Mouse (Mus musculus): ENCODE results near the gene Col2a1. TPM values are rescaled to one million over a fixed set of nuclear protein-coding genes. Genes with fewer than 3 reads are reported as not detected.

Gene Col2a1
- polyA plus RNA-seq, 1 experiment from 2014 or later, result 143 TPM

DNA sequence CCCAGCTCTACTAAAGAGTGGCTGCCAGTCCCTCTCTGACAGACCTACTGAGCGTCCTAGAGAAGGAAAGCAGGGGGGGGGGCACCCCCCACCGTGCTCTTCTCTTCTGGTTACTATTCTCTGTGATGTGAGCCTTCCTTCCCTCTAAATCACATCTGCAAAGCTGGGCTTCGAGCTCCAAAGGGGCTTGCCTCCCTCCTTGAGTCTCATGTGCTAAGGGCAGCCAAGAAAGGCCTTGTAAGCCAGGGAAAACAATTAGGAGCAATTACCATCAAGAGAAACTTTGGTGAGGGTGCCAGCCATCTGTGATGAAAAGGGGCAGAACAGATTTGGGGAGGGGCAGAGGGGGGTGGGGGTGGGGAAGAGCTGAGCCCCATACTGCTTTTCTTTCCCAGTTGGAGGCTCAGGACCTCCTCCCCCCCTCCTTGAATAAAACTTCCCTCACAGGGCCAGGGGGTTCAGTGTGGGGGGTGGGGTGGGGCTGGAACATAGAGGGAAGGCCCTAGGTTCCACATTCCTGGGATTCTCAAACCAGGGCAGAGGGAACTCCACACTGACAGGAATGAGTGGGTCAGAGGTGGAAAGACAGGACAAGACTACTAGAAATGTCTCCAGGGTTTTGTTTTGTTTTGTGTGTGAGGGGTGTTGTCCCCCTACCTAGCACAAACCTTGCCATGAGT lies 30.7 kb upstream of the Col2a1 start:
- Histone ChIP-seq H3K36me3 (ENCODE audit: control insufficient read depth, insufficient read depth, low read length) (no peaks in the 10 kb centered on the region; the same call in 1 of the 2 replicates), H3K9ac (ENCODE audit: low read length) (no peak overlapping the region; the same call in 1 of the 2 replicates), H3K27me3 (ENCODE audit: control insufficient read depth, insufficient read depth, low read length) (no peaks in the 10 kb centered on the region), H3K9me3 (ENCODE audit: control insufficient read depth, low read length) (no peaks in the 10 kb centered on the region), H3K27ac (ENCODE audit: low read depth, low read length) (peak overlapping the region; percentile 18; the same call in 1 of the 2 replicates), H3K4me1 (replicated peaks; ENCODE audit: control insufficient read depth, insufficient read depth, low read length) (peaks cover 10% of the 10 kb centered on the region; the same call in 1 of the 2 replicates), H3K4me3 (ENCODE audit: low read depth, low read length) (no peak overlapping the region), H3K4me2 (ENCODE audit: low read depth, low read length, severe bottlenecking) (no peak overlapping the region)
- DNase-seq (ENCODE audit: low spot score), result peak; percentile 52
- peak; percentile 56; the same call in 1 of the 2 replicates for ATAC-seq (replicated peaks; ENCODE audit: low FRiP score)
- WGBS, result 6% methylated on average over 3 of the region's 3 CpGs

DNA sequence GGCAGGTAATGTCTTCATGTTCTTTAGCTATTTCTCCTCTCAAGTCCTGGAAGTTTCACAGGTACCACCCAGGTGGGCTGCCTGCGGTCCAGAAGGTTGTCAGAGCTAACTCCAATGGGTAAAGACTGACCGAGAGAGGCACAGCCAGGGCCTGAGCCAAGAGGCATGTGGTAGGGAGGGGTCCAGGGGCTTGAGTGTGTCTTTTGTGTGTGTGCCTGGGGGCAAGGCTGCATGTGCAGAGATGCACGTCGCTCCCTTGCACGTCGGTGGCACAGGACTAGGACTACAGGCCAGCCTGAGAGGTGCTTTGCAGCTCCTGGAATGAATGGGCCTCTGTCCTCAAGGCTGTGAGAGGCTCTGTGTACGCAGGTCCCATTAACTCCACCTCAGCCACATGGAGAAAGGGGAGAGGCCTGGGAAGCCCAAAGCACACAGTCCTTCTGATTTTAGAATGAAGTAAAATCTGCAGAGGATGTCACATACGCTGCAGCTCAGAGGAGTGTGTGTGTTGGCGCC lies 28.8 kb upstream of the Col2a1 start:
- H3K36me3 ChIP-seq (ENCODE audit: control insufficient read depth, insufficient read depth, low read length), result no peaks in the 10 kb centered on the region; the same call in 1 of the 2 replicates
- no peaks in the 10 kb centered on the region for H3K27me3 ChIP-seq (ENCODE audit: control insufficient read depth, insufficient read depth, low read length)
- ATAC-seq (replicated peaks; ENCODE audit: low FRiP score) (no peak), DNase-seq (ENCODE audit: low spot score) (peak; percentile 46)
- no peak overlapping the region for H3K27ac ChIP-seq (ENCODE audit: low read depth, low read length)
- H3K4me1 ChIP-seq (replicated peaks; ENCODE audit: control insufficient read depth, insufficient read depth, low read length), result peaks cover 13% of the 10 kb centered on the region; the same call in 1 of the 2 replicates
- no peak overlapping the region for H3K4me3 ChIP-seq (ENCODE audit: low read depth, low read length)
- H3K4me2 ChIP-seq (ENCODE audit: low read depth, low read length, severe bottlenecking), result no peak overlapping the region
- no peak overlapping the region for H3K9ac ChIP-seq (ENCODE audit: low read length)
- H3K9me3 ChIP-seq (ENCODE audit: control insufficient read depth, low read length), result no peaks in the 10 kb centered on the region
- WGBS, result 74% methylated on average over 9 of the region's 9 CpGs

DNA sequence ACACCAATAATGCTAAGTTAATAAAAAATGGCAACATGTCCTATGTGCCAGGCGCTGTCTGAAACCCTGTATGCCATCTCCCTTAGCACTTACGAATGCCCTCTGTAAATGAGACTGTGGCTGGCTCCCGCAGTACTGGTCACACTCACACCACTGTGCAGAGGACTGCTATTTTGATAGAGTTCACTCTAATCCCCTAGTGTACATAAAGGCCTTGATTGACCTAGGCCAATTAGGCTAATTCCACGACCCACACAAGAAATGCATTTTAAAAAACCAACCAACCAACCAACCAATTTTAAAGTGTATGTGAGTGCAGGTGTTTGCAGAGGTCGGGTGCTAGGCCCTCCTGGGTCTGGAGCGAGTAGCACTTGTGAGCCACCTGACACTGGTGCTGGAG lies 25.3 kb upstream of the Col2a1 start:
- H3K9ac ChIP-seq (ENCODE audit: low read length), result peak overlapping the region; percentile 20; the same call in 1 of the 2 replicates
- H3K4me2 ChIP-seq (ENCODE audit: low read depth, low read length, severe bottlenecking), result no peak overlapping the region
- H3K9me3 ChIP-seq (ENCODE audit: control insufficient read depth, low read length), result no peaks in the 10 kb centered on the region
- WGBS, result 49% methylated on average over 6 of the region's 6 CpGs
- no peaks in the 10 kb centered on the region for H3K36me3 ChIP-seq (ENCODE audit: control insufficient read depth, insufficient read depth, low read length)
- DNase-seq (ENCODE audit: low spot score) (no peak), ATAC-seq (replicated peaks; ENCODE audit: low FRiP score) (no peak)
- H3K27me3 ChIP-seq (ENCODE audit: control insufficient read depth, insufficient read depth, low read length), result 0 out of 2 replicates have a peak, but pooled peaks cover under 1% of the 10 kb centered on the region
- no peak overlapping the region for H3K4me3 ChIP-seq (ENCODE audit: low read depth, low read length)
- H3K27ac ChIP-seq (ENCODE audit: low read depth, low read length), result no peak overlapping the region
- H3K4me1 ChIP-seq (replicated peaks; ENCODE audit: control insufficient read depth, insufficient read depth, low read length), result peaks cover 13% of the 10 kb centered on the region

DNA sequence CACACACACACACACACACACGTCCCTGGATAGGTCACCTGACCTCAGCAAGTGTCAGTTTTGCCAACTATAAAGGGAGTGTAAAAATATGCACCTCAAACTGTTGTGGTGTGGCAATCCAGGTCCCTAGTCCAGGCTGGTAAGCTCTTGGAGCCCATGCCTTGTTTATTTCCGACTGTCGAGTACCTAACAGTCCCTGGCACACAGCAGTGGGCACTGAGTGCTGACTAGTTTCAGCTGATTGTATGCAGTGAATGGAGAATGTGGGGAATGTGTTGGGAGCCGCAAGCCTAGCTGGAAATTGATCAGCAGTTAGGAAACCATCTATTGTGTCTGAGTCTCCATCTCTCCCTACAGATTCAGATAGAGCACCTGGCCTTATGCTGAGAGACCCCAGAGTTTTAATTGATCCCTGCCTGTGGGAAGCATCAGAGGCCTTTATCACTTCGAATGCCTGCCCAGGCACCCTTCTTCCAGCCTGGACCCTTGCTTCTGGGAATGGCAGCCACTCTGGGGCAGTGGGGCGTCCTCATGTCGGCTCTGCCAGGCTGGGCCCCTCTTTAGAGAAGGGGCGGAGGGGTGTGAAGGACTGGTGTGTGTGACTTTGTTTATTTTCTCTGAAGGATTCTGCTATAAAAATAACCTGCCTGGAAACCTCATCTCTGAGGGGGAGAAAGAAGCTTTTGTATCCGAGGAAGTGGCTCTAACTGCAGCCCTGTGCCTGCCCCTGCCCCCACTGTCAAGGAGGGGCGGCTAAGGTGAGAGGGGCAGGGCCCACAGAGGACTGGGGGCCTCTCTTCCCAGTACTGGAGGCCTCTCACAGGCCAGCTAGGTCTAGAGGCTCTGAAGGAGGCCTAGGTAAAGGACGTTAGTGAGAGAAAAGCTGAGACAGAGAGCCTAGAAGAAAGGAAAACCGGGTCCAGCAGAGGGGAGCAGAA lies 22.7 kb upstream of the Col2a1 start:
- 0 out of 2 replicates have a peak, but pooled peaks cover 2% of the 10 kb centered on the region for H3K27me3 ChIP-seq (ENCODE audit: control insufficient read depth, insufficient read depth, low read length)
- peak overlapping the region; percentile 28; the same call in 1 of the 2 replicates for H3K9ac ChIP-seq (ENCODE audit: low read length)
- DNase-seq (ENCODE audit: low spot score) (no peak), ATAC-seq (replicated peaks; ENCODE audit: low FRiP score) (no peak)
- no peaks in the 10 kb centered on the region for H3K9me3 ChIP-seq (ENCODE audit: control insufficient read depth, low read length)
- no peaks in the 10 kb centered on the region for H3K36me3 ChIP-seq (ENCODE audit: control insufficient read depth, insufficient read depth, low read length)
- 31% methylated on average over 12 of the region's 12 CpGs for WGBS
- H3K4me3 ChIP-seq (ENCODE audit: low read depth, low read length), result no peak overlapping the region
- peak overlapping the region; percentile 37; the same call in 1 of the 2 replicates for H3K27ac ChIP-seq (ENCODE audit: low read depth, low read length)
- H3K4me2 ChIP-seq (ENCODE audit: low read depth, low read length, severe bottlenecking), result no peak overlapping the region
- peaks cover 13% of the 10 kb centered on the region for H3K4me1 ChIP-seq (replicated peaks; ENCODE audit: control insufficient read depth, insufficient read depth, low read length)

DNA sequence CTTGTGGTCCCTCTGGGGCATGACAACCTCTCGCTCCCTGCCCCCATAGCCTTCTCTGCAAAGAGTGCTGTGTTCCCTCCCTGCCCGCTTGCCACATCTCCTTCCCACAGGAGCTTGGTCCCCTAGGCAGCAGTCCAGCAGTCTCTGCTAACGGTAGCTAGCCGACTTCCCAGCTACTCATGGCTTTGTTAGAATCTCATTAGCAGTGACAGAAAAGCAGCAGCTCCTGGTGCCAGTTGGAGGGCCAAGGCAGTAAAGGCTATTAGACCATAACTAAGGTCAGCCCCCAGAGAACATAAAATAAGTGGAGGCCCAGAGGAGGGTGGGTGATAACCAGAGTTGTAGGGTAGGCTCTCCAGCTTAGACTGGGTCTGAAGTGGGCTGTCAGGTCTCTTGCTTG lies 21.1 kb upstream of the Col2a1 start:
- Histone ChIP-seq H3K4me3 (ENCODE audit: low read depth, low read length) (no peak overlapping the region), H3K4me1 (replicated peaks; ENCODE audit: control insufficient read depth, insufficient read depth, low read length) (peaks cover 13% of the 10 kb centered on the region), H3K9ac (ENCODE audit: low read length) (no peak overlapping the region), H3K36me3 (ENCODE audit: control insufficient read depth, insufficient read depth, low read length) (no peaks in the 10 kb centered on the region), H3K27me3 (ENCODE audit: control insufficient read depth, insufficient read depth, low read length) (0 out of 2 replicates have a peak, but pooled peaks cover 2% of the 10 kb centered on the region), H3K27ac (ENCODE audit: low read depth, low read length) (no peak overlapping the region), H3K4me2 (ENCODE audit: low read depth, low read length, severe bottlenecking) (no peak overlapping the region), H3K9me3 (ENCODE audit: control insufficient read depth, low read length) (no peaks in the 10 kb centered on the region)
- ATAC-seq (replicated peaks; ENCODE audit: low FRiP score) (no peak), DNase-seq (ENCODE audit: low spot score) (no peak)
- WGBS, result 35% methylated on average over 4 of the region's 4 CpGs

DNA sequence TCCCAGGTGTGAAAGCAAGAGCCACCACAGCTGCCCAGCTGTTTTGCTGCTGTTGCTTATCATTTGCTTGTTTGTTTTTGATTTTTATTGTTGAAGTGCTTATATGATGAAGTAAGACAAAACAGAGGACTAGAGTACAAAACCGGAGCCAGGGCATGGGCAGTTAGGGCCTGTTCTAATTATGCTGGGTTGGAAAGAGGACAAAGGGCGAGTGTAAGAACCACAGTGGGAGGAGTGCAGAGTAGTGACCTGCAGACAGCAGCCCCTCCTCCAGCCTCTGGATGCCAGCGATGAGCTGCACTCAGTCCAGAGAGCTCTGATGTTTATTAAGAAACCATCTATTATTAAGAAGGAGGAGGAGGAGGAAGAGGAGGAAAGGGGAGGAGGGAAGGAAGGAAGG lies 18.6 kb upstream of the Col2a1 start:
- no peak overlapping the region for H3K27ac ChIP-seq (ENCODE audit: low read depth, low read length)
- WGBS, result 24% methylated on average over 3 of the region's 3 CpGs
- H3K27me3 ChIP-seq (ENCODE audit: control insufficient read depth, insufficient read depth, low read length), result 0 out of 2 replicates have a peak, but pooled peaks cover 2% of the 10 kb centered on the region
- peaks cover 9% of the 10 kb centered on the region for H3K4me1 ChIP-seq (replicated peaks; ENCODE audit: control insufficient read depth, insufficient read depth, low read length)
- H3K9ac ChIP-seq (ENCODE audit: low read length), result no peak overlapping the region
- no peaks in the 10 kb centered on the region for H3K9me3 ChIP-seq (ENCODE audit: control insufficient read depth, low read length)
- ATAC-seq (replicated peaks; ENCODE audit: low FRiP score) (no peak), DNase-seq (ENCODE audit: low spot score) (no peak)
- H3K4me3 ChIP-seq (ENCODE audit: low read depth, low read length), result no peak overlapping the region
- no peak overlapping the region for H3K4me2 ChIP-seq (ENCODE audit: low read depth, low read length, severe bottlenecking)
- H3K36me3 ChIP-seq (ENCODE audit: control insufficient read depth, insufficient read depth, low read length), result no peaks in the 10 kb centered on the region

DNA sequence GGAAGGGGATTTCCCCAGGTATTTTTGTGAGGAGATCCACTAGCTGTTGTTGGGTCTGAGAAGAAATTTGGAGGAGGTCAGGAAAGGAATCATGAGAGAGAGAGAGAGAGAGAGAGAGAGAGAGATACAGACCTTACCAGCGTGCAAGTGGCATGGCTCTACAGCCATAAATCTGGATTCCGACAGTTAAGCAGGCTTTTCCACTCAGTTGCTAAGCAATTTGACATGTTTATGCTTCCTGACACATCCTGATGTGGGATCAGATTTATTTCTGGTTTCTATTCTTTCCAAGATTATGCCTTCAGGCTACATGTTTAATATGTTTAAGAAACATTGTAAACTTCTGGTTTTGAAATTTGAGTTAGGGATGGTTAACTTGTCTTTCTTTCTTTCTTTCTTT lies 17.4 kb upstream of the Col2a1 start:
- DNase-seq (ENCODE audit: low spot score) (no peak), ATAC-seq (replicated peaks; ENCODE audit: low FRiP score) (no peak)
- WGBS, result 83% methylated on average over 2 of the region's 2 CpGs
- H3K4me1 ChIP-seq (replicated peaks; ENCODE audit: control insufficient read depth, insufficient read depth, low read length), result no peaks in the 10 kb centered on the region
- H3K9ac ChIP-seq (ENCODE audit: low read length), result no peak overlapping the region
- H3K27ac ChIP-seq (ENCODE audit: low read depth, low read length), result no peak overlapping the region
- no peaks in the 10 kb centered on the region for H3K9me3 ChIP-seq (ENCODE audit: control insufficient read depth, low read length)
- H3K4me3 ChIP-seq (ENCODE audit: low read depth, low read length), result no peak overlapping the region
- H3K36me3 ChIP-seq (ENCODE audit: control insufficient read depth, insufficient read depth, low read length), result no peaks in the 10 kb centered on the region
- no peak overlapping the region for H3K4me2 ChIP-seq (ENCODE audit: low read depth, low read length, severe bottlenecking)
- 0 out of 2 replicates have a peak, but pooled peaks cover 2% of the 10 kb centered on the region for H3K27me3 ChIP-seq (ENCODE audit: control insufficient read depth, insufficient read depth, low read length)

DNA sequence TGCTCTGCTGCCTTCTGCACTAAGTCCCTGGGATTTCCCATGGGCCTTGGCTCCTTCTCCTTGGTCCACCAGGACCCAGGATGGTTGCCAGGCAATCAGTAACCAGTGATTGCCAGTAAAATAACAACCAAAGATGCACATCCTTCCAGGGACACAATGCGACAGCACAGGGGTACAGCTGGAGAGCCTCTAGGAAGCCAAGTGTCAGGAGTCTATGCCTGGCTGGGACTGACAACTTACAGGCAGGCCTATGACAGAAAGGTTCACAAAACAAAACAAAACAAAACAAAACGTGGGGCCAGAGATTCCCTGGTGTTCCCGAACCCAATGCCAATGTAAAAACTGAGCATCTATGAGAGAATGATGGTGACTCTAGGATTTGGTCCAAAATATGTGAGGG lies 14.6 kb upstream of the Col2a1 start:
- ATAC-seq (replicated peaks; ENCODE audit: low FRiP score) (no peak), DNase-seq (ENCODE audit: low spot score) (no peak)
- no peaks in the 10 kb centered on the region for H3K27me3 ChIP-seq (ENCODE audit: control insufficient read depth, insufficient read depth, low read length)
- WGBS, result 73% methylated on average over 3 of the region's 3 CpGs
- no peaks in the 10 kb centered on the region for H3K4me1 ChIP-seq (replicated peaks; ENCODE audit: control insufficient read depth, insufficient read depth, low read length)
- no peak overlapping the region for H3K9ac ChIP-seq (ENCODE audit: low read length)
- H3K4me2 ChIP-seq (ENCODE audit: low read depth, low read length, severe bottlenecking), result no peak overlapping the region
- H3K36me3 ChIP-seq (ENCODE audit: control insufficient read depth, insufficient read depth, low read length), result no peaks in the 10 kb centered on the region
- H3K27ac ChIP-seq (ENCODE audit: low read depth, low read length), result no peak overlapping the region
- H3K9me3 ChIP-seq (ENCODE audit: control insufficient read depth, low read length), result no peaks in the 10 kb centered on the region
- H3K4me3 ChIP-seq (ENCODE audit: low read depth, low read length), result no peak overlapping the region
